Mouse (Mus musculus) heart, adult 11 months (tissue): Measurements from ENCODE around the gene Ceacam16.

Experiments used
- DNase-seq: peaks from one replicate; pipeline ENCODE4 v3.0.0; 2022

Ceacam16 gene

GRCm38 (mm10) chr7:19842885-19843504 lies 18.1 kb downstream of the Ceacam16 start:
- DNase-seq: peak; percentile 96

- DNase-seq: peak; percentile 84
Measured at GRCm38 (mm10) chr7:19841686-19842413, 19.2 kb downstream of the Ceacam16 start.

- DNase-seq: no peak
Measured at GRCm38 (mm10) chr7:19840936-19841335, 20.2 kb downstream of the Ceacam16 start.

- DNase-seq: peak; percentile 74
Measured at GRCm38 (mm10) chr7:19840371-19840770, 20.7 kb downstream of the Ceacam16 start.

GRCm38 (mm10) chr7:19836843-19837242 lies 24.3 kb downstream of the Ceacam16 start:
- no peak for DNase-seq

GRCm38 (mm10) chr7:19834055-19834454 lies 27.0 kb downstream of the Ceacam16 start:
- DNase-seq: no peak

GRCm38 (mm10) chr7:19831837-19832236 lies 29.3 kb downstream of the Ceacam16 start:
- peak; percentile 96 for DNase-seq

GRCm38 (mm10) chr7:19830682-19831156 lies 30.4 kb downstream of the Ceacam16 start:
- DNase-seq: peak; percentile 100

GRCm38 (mm10) chr7:19829694-19830093 lies 31.4 kb downstream of the Ceacam16 start:
- DNase-seq: no peak

- peak; percentile 95 for DNase-seq
Measured at GRCm38 (mm10) chr7:19826756-19827155, 34.3 kb downstream of the Ceacam16 start.

GRCm38 (mm10) chr7:19824182-19824973 lies 36.7 kb downstream of the Ceacam16 start:
- peak; percentile 99 for DNase-seq

GRCm38 (mm10) chr7:19823256-19824181 lies 37.6 kb downstream of the Ceacam16 start:
- DNase-seq: peak; percentile 97

GRCm38 (mm10) chr7:19822604-19823058 lies 38.5 kb downstream of the Ceacam16 start, which contains the start of gene Bcl3:
Bcl3 (minus strand) TSS chr7:19822770.
- DNase-seq: peak; percentile 99

GRCm38 (mm10) chr7:19822193-19822592 lies 38.9 kb downstream of the Ceacam16 start:
- no peak for DNase-seq

- DNase-seq: no peak
Measured at GRCm38 (mm10) chr7:19821633-19822032, 39.5 kb downstream of the Ceacam16 start.

- no peak for DNase-seq
Measured at GRCm38 (mm10) chr7:19820347-19821048, 40.6 kb downstream of the Ceacam16 start.

GRCm38 (mm10) chr7:19818875-19819274 lies 42.2 kb downstream of the Ceacam16 start:
- DNase-seq: no peak

- DNase-seq: no peak
Measured at GRCm38 (mm10) chr7:19818440-19818839, 42.7 kb downstream of the Ceacam16 start.

- peak; percentile 99 for DNase-seq
Measured at GRCm38 (mm10) chr7:19817382-19818105, 43.6 kb downstream of the Ceacam16 start.

- DNase-seq: peak; percentile 99
Measured at GRCm38 (mm10) chr7:19816224-19816771, 44.8 kb downstream of the Ceacam16 start.
